Mouse (Mus musculus): ENCODE measurements around the gene Timp2. TPM values are rescaled to one million over a fixed set of nuclear protein-coding genes. Genes with fewer than 3 reads are reported as not detected.
"Not testable (repeated sequence)": the region's sequence is repeated elsewhere in the genome, so short reads cannot be mapped to it uniquely, and the experiment has no call there.

Timp2 gene
- total RNA-seq, 1 experiment from 2014 or later: 78.9 TPM

- DNase-seq: no peak
Measured at GRCm38 (mm10) chr11:118333431-118333830, 22.1 kb downstream of the Timp2 start.

- DNase-seq: peak; percentile 49
Measured at GRCm38 (mm10) chr11:118332376-118332775, 23.2 kb downstream of the Timp2 start.

DNA sequence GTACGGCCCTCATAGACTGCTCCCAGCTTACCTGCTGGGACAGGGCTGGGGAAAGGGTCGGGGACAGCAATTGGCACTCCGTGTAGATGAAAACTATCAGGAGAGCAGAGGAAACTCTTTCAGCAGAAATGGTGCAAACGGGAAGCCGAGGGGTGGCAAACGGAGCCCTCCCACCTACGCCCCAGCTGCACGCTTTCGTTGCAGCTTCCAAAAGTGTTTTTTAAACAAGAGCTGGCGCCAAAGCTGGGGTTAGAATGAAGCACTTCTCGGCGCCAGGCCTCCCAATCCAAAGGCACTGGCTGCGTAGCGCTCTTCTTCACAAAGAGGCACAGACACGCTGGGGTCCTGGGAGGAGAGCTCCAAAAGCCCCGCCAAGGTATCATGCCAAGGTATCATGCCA is 24.8 kb downstream of the Timp2 start:
- DNase-seq: no peak

DNA sequence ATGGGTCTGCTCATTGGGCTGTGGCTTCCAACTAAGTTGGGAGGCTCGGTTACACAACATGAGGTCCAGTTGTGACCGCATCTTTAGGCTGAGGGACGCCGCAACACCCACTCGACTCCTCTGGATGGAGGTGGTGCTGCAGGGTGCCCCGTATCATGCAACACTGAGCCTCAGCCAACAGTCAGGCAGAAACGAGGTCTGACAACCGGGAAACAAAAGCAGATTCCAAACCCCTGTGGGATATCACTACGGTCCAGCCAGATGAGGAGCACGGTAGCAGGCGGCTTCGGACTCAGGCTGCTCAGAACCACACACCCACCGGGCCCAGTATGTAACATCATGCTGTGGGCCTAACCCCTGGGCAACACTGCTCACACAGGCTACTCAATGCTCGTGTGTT is 25.2 kb downstream of the Timp2 start:
- DNase-seq: no peak

GRCm38 (mm10) chr11:118328947-118329346 is 26.6 kb downstream of the Timp2 start:
- no peak for DNase-seq

DNA sequence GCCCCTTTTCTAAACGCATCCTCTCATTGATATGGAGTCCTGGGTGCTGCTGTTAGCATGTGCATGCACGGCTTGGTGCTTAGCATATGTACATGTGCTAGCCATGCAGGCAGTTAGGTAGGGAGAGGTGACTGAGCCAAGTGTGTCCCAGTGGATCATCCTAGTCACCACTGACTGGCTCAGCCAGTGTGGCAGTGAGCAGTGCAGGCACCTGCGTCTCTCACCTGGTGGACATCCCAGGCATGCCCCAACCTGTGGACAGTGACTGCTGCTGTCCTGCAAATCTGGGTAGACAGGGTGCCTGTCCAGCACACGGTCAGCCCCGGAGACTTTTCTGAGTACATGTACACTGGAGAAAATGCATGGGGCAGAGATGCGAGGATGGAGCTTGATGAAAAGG is 27.0 kb downstream of the Timp2 start:
- no peak for DNase-seq

GRCm38 (mm10) chr11:118326991-118327971 is 28.3 kb downstream of the Timp2 start:
- DNase-seq: peak; percentile 62

DNA sequence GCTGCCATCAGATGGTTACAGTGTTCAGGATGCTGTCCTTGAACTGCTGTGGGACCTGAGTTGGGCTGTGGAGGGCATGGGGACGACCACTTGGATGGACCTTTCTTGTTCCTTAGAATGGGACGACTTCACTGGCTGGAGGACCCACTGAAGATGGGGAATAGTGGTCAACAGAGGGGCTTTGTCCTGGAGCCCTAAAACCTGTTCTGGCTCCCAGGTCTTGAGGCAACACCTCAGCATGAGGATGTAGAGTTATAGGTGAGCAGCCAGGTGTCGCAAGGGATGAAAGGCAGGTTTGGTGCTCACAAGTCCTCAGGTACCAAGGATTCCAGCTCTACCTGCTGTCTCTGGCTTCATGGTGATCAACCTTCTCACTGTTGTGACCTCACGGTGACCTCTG is 29.0 kb downstream of the Timp2 start:
- no peak for DNase-seq

DNA sequence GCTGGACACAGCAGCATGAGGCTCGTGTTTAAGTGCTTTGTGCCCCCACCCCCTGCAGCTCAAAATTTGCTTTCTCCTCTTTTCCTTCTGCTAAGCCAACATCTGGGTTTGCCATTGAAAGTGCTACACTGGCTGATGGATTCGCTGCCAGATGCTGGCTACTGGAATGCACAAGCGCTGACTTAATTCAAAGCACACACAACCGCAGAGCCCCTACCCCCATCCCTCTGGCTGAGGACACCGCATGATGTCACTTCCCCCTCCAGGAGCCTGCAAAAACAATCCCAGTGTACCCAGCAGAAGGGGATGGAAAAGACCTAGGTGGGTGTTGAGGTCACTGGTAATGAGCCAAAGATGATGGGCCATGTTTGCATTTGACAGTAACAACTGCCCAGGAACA is 31.0 kb downstream of the Timp2 start:
- DNase-seq: no peak

DNA sequence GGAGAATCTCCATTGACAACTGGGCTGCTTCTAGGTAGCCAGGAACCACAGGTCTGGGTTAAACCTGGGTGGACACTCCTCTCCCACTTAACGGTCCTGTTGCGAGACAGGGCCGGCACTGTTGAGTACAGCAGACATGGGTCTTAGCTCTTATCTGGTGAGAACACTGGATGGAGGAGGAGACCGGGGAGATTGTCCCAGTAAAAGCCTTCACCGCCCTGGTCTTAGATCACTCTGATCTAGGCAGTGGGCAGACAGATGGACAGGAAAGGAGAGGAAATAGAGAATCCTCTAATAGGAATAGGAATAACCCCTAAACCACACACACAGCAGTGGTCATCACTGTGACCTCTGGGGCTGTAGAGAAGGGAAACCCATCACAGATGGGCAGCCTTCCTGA is 31.6 kb downstream of the Timp2 start:
- DNase-seq: no peak

GRCm38 (mm10) chr11:118322647-118323046 is 32.9 kb downstream of the Timp2 start:
- DNase-seq: no peak

DNA sequence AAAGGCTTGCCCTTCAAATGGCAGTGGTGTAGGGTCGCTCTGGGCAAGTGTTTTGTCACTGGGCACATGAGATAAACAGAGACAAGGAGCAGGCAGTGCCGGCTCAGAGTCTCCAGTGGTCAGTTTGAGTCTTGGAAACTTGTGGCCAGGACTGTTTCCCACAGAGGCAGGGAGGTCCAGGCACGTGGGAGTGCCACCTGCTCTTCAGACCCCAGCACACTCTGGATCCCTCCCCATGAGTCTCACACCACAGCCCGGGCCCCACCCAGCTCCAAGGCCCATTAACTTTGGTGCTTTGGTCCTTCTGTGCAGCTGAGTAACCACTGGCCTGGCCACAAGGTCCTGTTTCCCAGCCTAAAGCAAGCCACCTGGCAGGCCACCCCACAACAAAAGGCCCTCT is 33.6 kb downstream of the Timp2 start:
- DNase-seq: no peak

DNA sequence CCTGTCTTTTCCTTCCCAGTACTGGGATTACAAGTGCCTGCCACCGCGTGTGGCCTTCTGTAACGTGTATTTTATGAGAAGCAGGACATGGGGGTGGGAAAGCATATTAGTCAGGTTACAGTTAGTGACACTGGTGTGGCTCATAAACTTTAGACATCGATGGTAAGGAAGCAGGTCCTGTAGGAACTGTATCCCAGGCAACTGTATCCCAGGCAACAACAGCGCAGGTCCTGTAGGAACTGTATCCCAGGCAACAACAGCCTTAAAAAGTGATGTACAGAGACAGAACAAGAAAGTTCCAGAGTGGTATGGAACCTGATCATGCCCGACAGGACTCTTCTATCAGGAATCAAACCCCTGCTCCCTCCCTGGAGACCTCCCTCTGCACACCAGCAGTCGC is 34.0 kb downstream of the Timp2 start:
- DNase-seq: no peak

DNA sequence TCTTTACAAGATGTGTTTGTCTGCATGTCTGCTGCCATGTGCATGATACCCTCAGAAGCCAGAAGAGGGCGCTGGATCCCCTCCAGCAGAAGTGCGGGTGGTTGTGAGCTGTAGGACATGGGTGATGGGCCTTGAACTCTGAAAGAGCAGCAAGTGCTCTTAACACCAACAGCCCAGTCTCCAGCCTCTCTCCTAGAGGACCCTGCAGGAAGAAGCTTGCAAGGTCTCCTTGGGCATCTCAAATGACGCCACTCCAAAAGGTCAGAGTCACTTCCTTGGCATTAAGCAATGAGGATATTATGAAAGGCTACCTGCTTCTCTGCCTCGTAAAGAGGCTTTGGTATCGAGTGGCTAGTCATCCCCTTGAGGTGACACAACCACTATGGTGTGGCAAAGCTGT is 36.9 kb downstream of the Timp2 start:
- peak; percentile 76 for DNase-seq

DNA sequence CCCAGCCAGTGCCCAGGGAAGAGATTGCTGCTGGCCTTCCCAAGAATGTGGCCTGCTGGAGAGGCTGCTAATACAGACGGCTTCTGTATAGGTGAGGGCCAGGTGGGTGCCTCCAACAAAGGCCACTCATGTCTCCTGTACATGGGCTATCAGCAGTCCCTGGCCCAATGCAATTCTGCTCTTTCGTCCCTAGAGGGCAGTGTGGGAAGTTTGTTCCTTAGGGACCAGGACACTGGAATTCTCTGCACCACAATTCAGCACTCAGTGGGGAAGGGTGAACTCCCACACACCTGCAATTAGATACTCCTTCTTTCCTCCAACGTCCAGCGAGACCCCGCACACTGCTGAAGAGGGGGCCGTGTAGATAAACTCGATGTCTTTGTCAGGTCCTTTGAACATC is 38.4 kb downstream of the Timp2 start:
- peak; percentile 73 for DNase-seq

GRCm38 (mm10) chr11:118316231-118316806 is 39.2 kb downstream of the Timp2 start:
- DNase-seq: no peak

- DNase-seq: no peak
Measured at GRCm38 (mm10) chr11:118312132-118312723, 43.3 kb downstream of the Timp2 start.

DNA sequence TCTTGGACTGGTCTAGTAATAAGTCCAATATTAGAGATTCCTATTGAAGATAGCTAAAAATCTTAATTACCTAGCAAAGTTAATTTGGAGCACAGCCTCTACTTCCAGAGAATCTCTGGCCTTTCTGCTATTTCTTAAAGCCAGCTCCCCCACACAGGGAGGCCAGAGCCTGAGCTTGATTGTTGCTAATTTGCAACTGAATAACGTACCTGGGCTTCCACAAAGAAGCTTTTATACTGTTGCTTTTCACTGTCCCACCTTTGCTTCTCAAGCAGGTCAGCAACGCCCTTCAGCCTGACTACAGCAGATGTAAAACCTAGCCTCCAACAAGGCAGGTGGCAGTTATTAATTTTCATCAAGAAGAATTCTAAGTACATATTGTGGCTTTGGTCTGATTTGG is 47.6 kb downstream of the Timp2 start:
- not testable (repeated sequence) for DNase-seq

DNA sequence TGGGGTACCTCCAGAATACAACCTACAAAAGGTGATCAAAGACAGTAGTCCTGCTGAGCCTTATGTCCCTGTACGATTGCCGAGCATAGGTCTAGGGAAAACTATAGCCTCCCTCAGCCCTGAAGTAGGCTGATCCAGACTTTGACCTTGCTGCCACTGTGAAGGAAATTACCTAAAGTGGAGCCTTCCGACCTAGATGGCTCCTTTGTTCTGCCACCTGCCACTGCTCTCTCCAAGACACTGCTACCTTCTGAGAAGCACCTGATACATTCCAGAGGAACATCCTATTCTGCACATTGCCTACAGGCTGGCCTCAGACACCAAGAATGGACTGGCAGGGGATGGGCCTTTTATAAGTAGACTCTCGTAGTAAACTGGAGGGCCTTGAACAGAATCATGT is 51.6 kb downstream of the Timp2 start:
- not testable (repeated sequence) for DNase-seq

- DNase-seq: no peak
Measured at GRCm38 (mm10) chr11:118298810-118299209, 56.7 kb downstream of the Timp2 start.

GRCm38 (mm10) chr11:118297967-118298366 is 57.6 kb downstream of the Timp2 start:
- no peak for DNase-seq

- DNase-seq: no peak
Measured at GRCm38 (mm10) chr11:118295026-118295425, 60.5 kb downstream of the Timp2 start.

DNA sequence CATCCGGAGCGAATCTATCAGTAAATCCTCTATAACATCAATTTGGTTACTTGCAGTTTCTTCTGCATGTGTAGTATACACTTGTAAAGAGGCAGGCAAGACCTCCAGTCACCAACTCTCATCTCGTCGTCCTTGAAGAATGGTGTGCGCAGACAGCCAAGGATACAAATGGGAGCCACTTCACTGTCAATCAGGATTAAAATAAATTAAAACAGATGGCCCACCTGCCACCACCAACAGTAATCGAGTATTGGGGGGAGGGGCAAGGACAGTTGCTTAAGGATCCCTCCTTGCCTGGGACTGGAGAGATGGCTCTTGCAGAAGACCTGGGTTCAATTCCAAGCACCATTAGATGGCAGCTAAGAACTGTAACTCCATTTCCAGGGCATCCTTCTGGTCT is 62.9 kb downstream of the Timp2 start:
- no peak for DNase-seq

Measured in adrenal gland, postnatal 14 days (tissue).